Mouse (Mus musculus) midbrain, embryonic 12.5 days (tissue): Measurements from ENCODE around the gene Olfr10. TPM values are rescaled to one million over a fixed set of nuclear protein-coding genes. Genes with fewer than 3 reads are reported as not detected.

Source experiments
- ATAC-seq: fragments of 200-750 bp; cut with Nextera tagmentation; 2 replicates; pipeline ENCODE4 v1.8.0; 2017; ENCODE audit warnings: low read depth, moderate TSS enrichment, moderate library complexity; ENCODE audit not compliant: low FRiP score
- H3K27ac ChIP-seq: fragments of 300-500 bp; sonication (generic); replicated peaks from 2 replicates; pipeline ENCODE4 v1.5.1; 2016; ENCODE audit warnings: mild to moderate bottlenecking
- H3K27me3 ChIP-seq: fragments of 300-500 bp; sonication (generic); 2 replicates; pipeline ENCODE4 v1.6.1; 2016; ENCODE audit warnings: mild to moderate bottlenecking
- H3K36me3 ChIP-seq: fragments of 300-500 bp; sonication (generic); 2 replicates; pipeline ENCODE4 v1.6.1; 2016
- H3K4me1 ChIP-seq: fragments of 300-500 bp; sonication (generic); 2 replicates; pipeline ENCODE4 v1.6.1; 2016
- H3K4me2 ChIP-seq: fragments of 300-500 bp; sonication (generic); replicated peaks from 2 replicates; pipeline ENCODE4 v1.6.1; 2016; ENCODE audit warnings: mild to moderate bottlenecking, moderate library complexity
- H3K4me3 ChIP-seq: fragments of 300-500 bp; sonication (generic); 2 replicates; pipeline ENCODE4 v1.5.1; 2016; ENCODE audit warnings: mild to moderate bottlenecking
- H3K9ac ChIP-seq: fragments of 300-500 bp; sonication (generic); replicated peaks from 2 replicates; pipeline ENCODE4 v1.6.1; 2016; ENCODE audit warnings: mild to moderate bottlenecking, moderate library complexity
- H3K9me3 ChIP-seq: fragments of 300-500 bp; sonication (generic); 2 replicates; pipeline ENCODE4 v1.6.1; 2016; ENCODE audit warnings: mild to moderate bottlenecking
- WGBS: fragments of 180-500 bp; shearing (Covaris S2); methylation state at CpG from one replicate; pipeline ENCODE4 v1.1.7; 2016; 5-methylcytosine and 5-hydroxymethylcytosine counted together
- polyA plus RNA-seq: library from polyadenylated mRNA; unstranded; fragments of >200 nt; fragmentation: Nextera tagmentation; extraction: Ambion mirVana; gene quantifications from 2 replicates; pipeline ENCODE4 v1.2.1, GENCODE M21; 2016

The Olfr10 gene
- polyA plus RNA-seq, result not detected in 2 replicates

DNA sequence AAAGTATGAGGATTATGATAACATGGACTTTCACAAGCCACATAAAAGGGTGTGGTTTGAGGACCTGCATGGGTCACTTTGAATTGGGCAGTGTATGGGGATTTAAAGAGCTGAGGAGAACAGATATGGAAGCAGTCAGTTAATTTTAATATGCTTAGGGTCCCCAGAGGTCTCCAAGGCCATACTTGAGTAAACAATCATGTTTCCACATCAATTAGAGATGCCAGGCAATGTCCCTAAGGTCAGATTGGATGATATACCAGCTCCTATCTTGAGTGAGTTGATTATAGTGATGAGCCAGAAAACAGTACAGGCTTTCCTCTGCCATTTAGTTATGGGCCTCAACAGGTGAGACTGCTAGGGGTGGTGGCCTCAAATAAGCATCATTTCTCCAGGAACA, at the start of gene Olfr10:
Olfr10 (plus strand) TSS at position 301 of the 400 bp plus-strand sequence.
- no peak within 1 kb of the TSS for H3K27ac ChIP-seq
- H3K36me3 ChIP-seq, result no peaks in the 10 kb centered on the region
- H3K27me3 ChIP-seq, result no peaks in the 10 kb centered on the region
- no peak within 1 kb of the TSS for H3K4me2 ChIP-seq
- no peaks in the 10 kb centered on the region for H3K4me1 ChIP-seq
- H3K4me3 ChIP-seq, result no peak within 1 kb of the TSS
- H3K9me3 ChIP-seq, result no peaks in the 10 kb centered on the region
- no peak within 1 kb of the TSS for H3K9ac ChIP-seq
- ATAC-seq, result no peak

DNA sequence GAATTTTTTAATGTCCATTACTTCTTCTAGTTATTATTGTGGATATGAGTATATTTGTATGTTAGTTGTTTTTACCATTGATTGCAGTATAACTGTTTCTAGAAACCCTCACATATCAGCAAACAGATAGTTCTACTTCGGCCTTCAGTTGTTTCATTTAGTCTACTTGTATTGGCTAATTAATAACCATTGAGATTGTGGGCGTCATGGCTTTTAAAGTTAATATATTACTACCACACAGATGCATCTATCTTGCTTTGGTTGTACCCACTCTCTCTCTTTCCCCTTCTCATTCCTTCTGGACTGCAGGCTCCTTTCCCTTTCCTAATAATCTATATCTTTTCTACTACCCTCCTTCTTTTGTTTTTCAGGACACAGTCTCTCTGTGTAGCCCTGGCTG, 45.2 kb upstream of the Olfr10 start:
- Histone ChIP-seq H3K4me2 (no peak overlapping the region), H3K36me3 (peaks cover 31% of the 10 kb centered on the region), H3K4me1 (no peaks in the 10 kb centered on the region), H3K27ac (no peak overlapping the region), H3K9ac (no peak overlapping the region), H3K9me3 (no peaks in the 10 kb centered on the region), H3K27me3 (no peaks in the 10 kb centered on the region), H3K4me3 (no peak overlapping the region)
- no peak for ATAC-seq
- WGBS, result 97% methylated on average over 2 of the region's 2 CpGs

DNA sequence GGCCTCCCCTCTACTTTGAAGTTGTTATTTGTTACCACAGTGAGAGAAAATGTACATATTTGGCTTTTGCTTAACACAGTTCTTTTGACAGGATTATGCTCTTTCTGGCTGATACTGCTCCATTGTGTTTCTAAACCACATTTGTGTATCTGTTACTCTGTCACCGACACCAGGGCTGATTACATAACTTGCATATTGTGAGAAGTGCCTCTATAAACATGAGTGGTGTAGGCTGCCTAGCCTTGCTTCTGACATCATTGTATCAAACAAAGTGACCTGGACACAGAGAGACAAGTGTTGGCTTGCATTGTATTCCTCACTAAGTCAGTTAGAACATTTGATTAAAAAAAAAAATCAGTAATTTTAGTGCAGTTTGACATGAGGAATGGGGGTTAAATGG, 44.7 kb upstream of the Olfr10 start:
- WGBS, result 89% methylated on average over 1 of the region's 1 CpGs
- ATAC-seq, result no peak

DNA sequence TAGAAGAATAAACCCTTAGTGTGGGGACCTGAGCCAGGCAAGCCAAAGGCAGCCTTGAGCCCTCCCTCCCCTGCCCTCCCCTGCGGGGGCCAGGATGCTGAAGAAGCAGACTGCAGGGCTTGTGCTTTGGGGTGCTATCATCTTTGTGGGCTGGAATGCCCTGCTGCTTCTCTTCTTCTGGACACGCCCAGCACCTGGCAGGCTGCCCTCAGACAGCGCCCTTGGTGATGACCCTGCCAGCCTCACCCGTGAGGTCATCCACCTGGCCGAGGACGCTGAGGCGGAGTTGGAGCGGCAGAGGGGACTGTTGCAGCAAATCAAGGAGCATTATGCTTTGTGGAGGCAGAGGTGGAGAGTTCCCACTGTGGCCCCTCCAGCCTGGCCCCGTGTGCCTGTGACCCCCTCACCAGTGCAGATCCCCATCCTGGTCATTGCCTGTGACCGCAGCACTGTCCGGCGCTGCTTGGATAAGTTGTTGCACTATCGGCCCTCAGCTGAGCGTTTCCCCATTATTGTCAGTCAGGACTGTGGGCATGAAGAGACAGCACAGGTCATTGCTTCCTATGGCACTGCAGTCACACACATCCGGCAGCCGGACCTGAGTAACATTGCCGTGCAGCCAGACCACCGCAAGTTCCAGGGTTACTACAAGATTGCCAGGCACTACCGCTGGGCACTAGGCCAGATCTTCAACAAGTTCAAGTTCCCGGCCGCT, 43.8 kb upstream of the Olfr10 start:
- no peak overlapping the region for H3K4me3 ChIP-seq
- ATAC-seq, result no peak
- H3K27ac ChIP-seq, result no peak overlapping the region
- no peaks in the 10 kb centered on the region for H3K27me3 ChIP-seq
- H3K36me3 ChIP-seq, result peaks cover 25% of the 10 kb centered on the region
- no peak overlapping the region for H3K4me2 ChIP-seq
- no peaks in the 10 kb centered on the region for H3K9me3 ChIP-seq
- H3K9ac ChIP-seq, result no peak overlapping the region
- WGBS, result 95% methylated on average over 21 of the region's 21 CpGs
- no peaks in the 10 kb centered on the region for H3K4me1 ChIP-seq

More for the DNA sequence above, 44.7 kb upstream of the Olfr10 start:
- Histone ChIP-seq H3K27ac (no peak overlapping the region), H3K9ac (no peak overlapping the region), H3K4me1 (no peaks in the 10 kb centered on the region), H3K4me2 (no peak overlapping the region), H3K9me3 (no peaks in the 10 kb centered on the region), H3K36me3 (peaks cover 27% of the 10 kb centered on the region), H3K4me3 (no peak overlapping the region), H3K27me3 (no peaks in the 10 kb centered on the region)

DNA sequence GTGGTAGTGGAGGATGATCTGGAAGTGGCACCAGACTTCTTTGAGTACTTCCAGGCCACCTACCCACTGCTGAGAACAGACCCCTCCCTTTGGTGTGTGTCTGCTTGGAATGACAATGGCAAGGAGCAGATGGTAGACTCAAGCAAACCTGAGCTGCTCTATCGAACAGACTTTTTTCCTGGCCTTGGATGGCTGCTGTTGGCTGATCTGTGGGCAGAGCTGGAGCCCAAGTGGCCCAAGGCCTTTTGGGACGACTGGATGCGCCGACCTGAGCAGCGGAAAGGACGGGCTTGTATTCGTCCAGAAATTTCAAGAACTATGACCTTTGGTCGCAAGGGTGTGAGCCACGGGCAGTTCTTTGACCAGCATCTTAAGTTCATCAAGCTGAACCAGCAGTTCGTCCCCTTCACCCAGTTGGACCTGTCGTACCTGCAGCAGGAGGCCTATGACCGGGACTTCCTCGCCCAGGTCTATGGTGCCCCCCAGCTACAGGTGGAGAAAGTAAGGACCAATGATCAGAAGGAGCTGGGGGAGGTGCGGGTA, 43.2 kb upstream of the Olfr10 start:
- Histone ChIP-seq H3K9me3 (no peaks in the 10 kb centered on the region), H3K36me3 (peaks cover 25% of the 10 kb centered on the region), H3K27me3 (no peaks in the 10 kb centered on the region), H3K9ac (no peak overlapping the region), H3K27ac (no peak overlapping the region), H3K4me1 (no peaks in the 10 kb centered on the region), H3K4me2 (no peak overlapping the region), H3K4me3 (no peak overlapping the region)
- ATAC-seq, result no peak
- WGBS, result 95% methylated on average over 14 of the region's 14 CpGs

DNA sequence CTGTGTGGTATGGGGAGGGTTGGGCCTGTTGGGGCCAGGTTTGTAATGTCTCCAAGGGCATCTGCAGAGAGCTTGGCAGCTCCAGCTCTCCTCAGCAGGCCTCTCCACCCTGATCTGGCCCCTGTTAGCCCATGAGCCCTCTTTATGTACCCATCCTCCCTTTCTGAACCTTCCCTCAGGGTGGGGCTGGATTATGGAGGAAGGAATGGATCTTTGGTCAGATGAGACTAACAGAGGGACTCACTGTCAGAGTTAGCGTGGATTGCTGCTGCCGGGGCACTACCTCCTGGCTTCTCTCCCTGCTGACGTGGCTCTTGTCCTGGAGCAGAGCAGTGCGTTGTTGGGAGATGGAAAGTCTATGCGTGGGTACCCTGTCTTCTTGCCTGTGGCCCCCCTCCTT, 42.3 kb upstream of the Olfr10 start:
- Histone ChIP-seq H3K27ac (no peak overlapping the region), H3K4me1 (no peaks in the 10 kb centered on the region), H3K4me3 (no peak overlapping the region), H3K36me3 (peaks cover 25% of the 10 kb centered on the region), H3K9me3 (no peaks in the 10 kb centered on the region), H3K4me2 (no peak overlapping the region), H3K9ac (no peak overlapping the region), H3K27me3 (no peaks in the 10 kb centered on the region)
- ATAC-seq, result 0 out of 2 replicates have a peak, but pooled peaks have one; percentile 6
- 95% methylated on average over 5 of the region's 5 CpGs for WGBS

DNA sequence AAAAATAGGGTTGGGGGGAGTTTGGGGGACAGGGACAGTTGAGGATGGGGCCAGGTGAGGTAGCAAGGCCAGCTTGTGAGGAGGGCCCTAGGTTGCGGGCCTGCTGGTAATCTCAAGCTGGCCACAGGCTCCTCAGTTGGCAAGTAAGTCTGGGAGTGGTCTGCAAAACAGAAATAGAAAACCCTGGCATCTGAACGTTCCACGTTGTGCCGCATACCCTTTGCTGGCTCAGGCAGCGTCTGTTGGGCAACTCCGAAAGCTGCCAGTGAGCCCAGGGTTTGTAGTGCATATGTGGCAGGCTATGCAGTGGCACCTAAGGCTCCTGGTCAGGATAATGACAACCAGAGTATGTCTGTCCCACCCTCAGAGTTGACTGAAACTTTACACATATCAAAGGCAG, 41.4 kb upstream of the Olfr10 start:
- H3K27me3 ChIP-seq, result no peaks in the 10 kb centered on the region
- H3K4me1 ChIP-seq, result no peaks in the 10 kb centered on the region
- no peak overlapping the region for H3K4me2 ChIP-seq
- peaks cover 25% of the 10 kb centered on the region for H3K36me3 ChIP-seq
- H3K4me3 ChIP-seq, result no peak overlapping the region
- H3K9ac ChIP-seq, result no peak overlapping the region
- ATAC-seq, result no peak
- H3K27ac ChIP-seq, result no peak overlapping the region
- no peaks in the 10 kb centered on the region for H3K9me3 ChIP-seq
- 94% methylated on average over 6 of the region's 6 CpGs for WGBS

DNA sequence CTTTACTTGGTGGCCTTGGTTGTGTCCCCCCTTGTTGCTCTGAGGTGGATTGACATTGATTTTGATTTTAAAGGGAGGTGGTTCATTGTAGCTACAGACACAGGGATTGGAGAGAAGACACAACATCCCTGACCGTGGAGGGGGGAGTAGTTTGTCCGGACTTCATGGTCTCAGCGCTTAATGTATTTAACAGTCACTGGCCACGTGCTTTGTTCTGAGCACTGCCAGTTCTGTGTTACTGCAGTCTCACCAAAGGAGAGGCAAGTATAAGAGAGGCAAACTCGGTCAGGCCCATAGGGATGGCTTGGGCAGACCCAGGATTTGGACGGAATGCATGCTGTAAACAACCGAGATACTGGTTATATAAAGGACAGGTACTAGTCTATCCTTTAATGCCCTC, 40.5 kb upstream of the Olfr10 start:
- Histone ChIP-seq H3K4me1 (no peaks in the 10 kb centered on the region), H3K9ac (no peak overlapping the region), H3K36me3 (peaks cover 25% of the 10 kb centered on the region), H3K4me3 (no peak overlapping the region), H3K4me2 (no peak overlapping the region), H3K27me3 (no peaks in the 10 kb centered on the region), H3K27ac (no peak overlapping the region), H3K9me3 (no peaks in the 10 kb centered on the region)
- WGBS, result 83% methylated on average over 7 of the region's 7 CpGs
- no peak for ATAC-seq

DNA sequence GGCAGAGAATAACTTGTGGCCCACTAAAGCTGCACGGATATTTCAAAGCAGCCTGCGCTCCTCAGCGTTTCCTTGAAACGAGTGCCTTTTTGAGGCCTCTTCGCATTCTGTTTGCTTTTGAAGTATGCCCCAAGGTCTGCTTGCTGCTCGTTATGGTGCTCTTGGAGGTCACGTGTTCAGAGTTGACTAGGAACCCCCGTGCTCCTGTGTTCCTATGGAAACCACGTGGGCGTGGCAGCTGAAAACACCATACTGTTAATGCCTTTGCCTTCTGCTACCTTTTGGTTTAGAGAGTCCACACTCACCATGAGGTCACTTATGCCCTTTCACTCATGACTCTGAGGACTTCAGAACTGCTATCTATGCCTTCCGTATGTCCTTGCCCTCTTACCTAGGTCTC, 39.9 kb upstream of the Olfr10 start:
- no peak for ATAC-seq
- Histone ChIP-seq H3K27me3 (no peaks in the 10 kb centered on the region), H3K9ac (no peak overlapping the region), H3K4me2 (no peak overlapping the region), H3K4me1 (no peaks in the 10 kb centered on the region), H3K36me3 (peaks cover 25% of the 10 kb centered on the region), H3K9me3 (no peaks in the 10 kb centered on the region), H3K4me3 (no peak overlapping the region), H3K27ac (no peak overlapping the region)
- 80% methylated on average over 11 of the region's 11 CpGs for WGBS

DNA sequence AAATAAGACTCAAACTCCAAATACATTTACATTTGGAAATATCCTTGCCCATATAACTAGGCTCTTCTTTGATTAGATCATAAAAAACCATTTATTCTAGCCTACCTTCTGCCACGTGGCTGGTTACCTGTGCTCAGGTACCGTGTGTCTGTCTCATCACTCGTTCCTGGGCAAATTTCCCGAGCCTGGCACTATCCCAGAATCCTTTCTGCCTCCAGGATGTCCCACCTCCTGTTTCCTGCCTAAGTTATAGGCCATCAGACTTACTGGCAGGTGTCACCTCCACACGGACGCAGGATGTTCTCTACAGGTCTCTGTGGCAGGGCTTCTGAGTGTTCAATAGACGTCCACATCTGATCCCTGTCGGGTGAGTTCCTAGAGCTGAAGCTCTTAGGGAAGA, 39.4 kb upstream of the Olfr10 start:
- H3K9me3 ChIP-seq, result no peaks in the 10 kb centered on the region
- H3K4me1 ChIP-seq, result no peaks in the 10 kb centered on the region
- H3K4me2 ChIP-seq, result no peak overlapping the region
- H3K36me3 ChIP-seq, result peaks cover 25% of the 10 kb centered on the region
- no peak overlapping the region for H3K27ac ChIP-seq
- no peak overlapping the region for H3K4me3 ChIP-seq
- no peak overlapping the region for H3K9ac ChIP-seq
- no peaks in the 10 kb centered on the region for H3K27me3 ChIP-seq
- no peak for ATAC-seq
- 85% methylated on average over 8 of the region's 8 CpGs for WGBS

DNA sequence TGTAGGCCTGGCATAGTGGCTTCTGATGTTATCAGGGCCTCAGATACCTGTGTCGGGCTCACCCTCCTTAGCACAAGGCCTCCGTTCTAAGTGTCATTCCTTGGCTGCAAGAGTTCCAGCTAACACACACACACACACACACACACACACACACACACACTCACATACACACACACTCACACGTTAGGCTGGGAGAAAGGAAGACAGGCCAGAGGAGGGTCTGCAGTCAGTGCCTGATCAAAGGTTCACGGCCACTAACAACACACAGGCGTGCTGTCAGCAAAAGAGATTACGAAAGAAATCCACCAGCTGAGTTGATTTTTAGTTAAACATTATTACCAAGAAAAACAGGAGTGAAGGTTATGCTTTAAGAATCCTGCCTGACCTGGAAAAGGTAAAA, 37.9 kb upstream of the Olfr10 start:
- Histone ChIP-seq H3K4me3 (no peak overlapping the region), H3K4me2 (no peak overlapping the region), H3K27me3 (no peaks in the 10 kb centered on the region), H3K9ac (no peak overlapping the region), H3K36me3 (peaks cover 11% of the 10 kb centered on the region), H3K4me1 (no peaks in the 10 kb centered on the region), H3K27ac (no peak overlapping the region), H3K9me3 (no peaks in the 10 kb centered on the region)
- WGBS, result 92% methylated on average over 6 of the region's 6 CpGs
- ATAC-seq, result no peak

DNA sequence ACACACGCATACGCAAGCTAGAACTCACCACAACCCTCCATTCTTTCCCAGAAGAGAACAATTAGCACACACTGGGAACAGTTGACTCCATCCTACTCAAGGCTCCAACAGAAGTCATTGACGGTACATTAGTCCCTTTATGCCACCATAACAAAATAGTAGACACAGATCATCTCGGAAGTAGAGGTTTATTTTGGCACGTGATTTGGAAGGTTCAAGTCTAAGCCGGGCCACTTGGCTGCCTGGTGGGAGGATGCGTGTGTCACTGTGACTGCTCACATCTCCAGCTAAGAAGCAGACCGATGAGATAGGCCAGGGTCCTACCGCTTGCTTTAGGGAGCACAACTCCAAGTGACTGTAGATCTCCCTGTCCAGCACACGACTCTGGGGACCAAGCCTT, 37.2 kb upstream of the Olfr10 start:
- 90% methylated on average over 10 of the region's 10 CpGs for WGBS

More for the DNA sequence above, 37.2 kb upstream of the Olfr10 start:
- Histone ChIP-seq H3K36me3 (peaks cover 4% of the 10 kb centered on the region; the same call in 1 of the 2 replicates), H3K4me2 (no peak overlapping the region), H3K27me3 (no peaks in the 10 kb centered on the region), H3K9me3 (no peaks in the 10 kb centered on the region), H3K27ac (no peak overlapping the region), H3K4me3 (no peak overlapping the region), H3K4me1 (no peaks in the 10 kb centered on the region), H3K9ac (no peak overlapping the region)
- no peak for ATAC-seq
